Mouse (Mus musculus): ENCODE data around the gene Dnajc14.
A peak's percentile ranks its signal among the peaks of the same experiment; 100 is the strongest.
"Not testable (repeated sequence)": the region's sequence is repeated elsewhere in the genome, so short reads cannot be mapped to it uniquely, and the experiment has no call there.

Dnajc14 gene

DNA sequence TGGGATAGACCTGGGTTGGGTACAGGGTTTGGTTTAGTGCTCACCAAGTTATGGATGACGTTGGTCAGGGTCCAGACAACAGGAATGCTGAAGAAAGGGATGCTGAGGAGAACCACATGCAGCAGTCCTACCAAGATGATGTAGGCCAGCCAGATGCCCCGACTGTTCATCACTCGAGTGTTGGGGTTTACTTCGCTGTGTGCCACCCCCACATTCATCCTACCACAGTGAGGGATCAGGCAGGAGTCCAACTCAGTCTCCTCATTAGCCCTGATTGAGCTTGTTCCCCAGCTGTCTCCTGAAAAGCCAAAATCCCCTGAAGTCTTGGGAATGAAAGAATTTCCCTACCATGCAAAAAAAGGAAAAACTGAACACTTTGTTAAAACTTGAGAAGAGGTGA is 16.4 kb downstream of the Dnajc14 start:
- DNase-seq (ENCODE audit: low read depth, low spot score), result no peak

DNA sequence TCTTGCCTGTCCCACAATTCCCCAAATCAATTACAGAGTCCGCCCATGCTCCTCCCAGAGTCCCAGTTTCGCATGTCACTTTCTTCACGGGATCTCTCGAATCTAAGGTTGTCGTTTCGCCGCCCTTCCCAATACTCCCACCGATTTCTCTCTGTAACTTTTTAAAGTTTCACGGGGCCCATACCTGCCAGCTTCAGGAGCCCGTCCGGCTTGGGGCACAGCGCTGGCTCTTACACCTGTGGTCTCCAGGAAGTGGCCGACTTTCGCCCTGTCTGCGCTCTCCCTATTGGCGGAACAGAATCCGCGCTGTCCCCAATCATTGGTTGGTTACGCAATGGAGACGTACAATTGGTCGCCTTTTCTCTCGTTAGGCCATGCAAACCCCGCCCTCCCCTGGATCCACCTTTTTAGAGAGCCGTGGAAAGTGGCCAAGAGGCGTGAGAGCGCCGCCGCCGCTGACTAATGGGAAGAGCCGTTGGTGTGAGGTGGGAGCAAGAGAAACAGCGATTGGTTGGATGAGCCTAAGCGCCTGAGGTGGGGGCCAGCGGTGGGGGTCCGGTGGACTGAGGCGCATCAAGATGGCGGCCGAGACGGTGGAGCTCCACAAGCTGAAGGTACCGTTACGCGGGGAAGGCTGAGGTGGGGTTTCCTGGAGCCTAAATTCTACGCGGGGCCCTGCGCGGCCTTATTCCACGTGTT is 17.6 kb downstream of the Dnajc14 start, which contains the start of gene Ormdl2:
Gene Ormdl2, minus strand, starts transcription at position 288 of the 699 bp plus-strand sequence.
- DNase-seq (ENCODE audit: low read depth, low spot score), result peak; percentile 100

DNA sequence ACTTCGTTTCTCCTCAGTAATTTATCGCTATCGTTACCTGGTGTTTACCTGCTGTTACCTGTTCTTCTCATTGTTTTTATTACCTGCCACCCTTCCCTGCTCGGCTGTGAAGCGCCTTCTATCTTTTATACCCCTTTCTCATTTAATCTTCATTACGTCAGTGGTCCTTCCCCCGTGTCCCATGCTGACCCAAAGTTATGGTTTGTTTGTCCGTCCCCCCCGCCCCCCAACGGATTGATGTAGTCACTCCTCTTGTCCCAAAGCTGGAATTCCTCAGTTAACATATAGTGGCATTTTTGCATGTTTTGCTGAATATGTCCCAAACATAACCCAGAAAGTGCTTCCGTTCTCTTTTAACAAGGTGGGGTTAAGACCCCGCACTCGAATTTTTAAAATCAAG is 18.3 kb downstream of the Dnajc14 start:
- DNase-seq (ENCODE audit: low read depth, low spot score), result peak; percentile 38

DNA sequence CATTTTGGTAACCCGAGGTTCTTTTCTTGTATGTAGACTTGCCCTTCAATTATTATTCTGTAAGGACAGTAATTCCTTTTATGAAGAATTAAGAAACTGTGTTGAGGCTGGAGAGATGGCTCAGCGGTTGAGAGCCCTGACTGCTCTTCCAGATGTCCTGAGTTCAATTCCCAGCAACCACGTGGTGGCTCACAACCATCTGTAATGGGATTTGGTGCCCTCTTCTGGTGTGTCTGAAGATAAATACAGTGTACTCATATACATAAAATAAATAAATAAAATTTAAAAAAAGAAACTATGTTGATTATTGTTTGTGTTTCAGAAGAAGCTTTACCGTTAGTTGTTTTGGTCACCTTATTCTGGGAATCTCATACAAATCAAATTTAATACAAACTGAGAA is 19.2 kb downstream of the Dnajc14 start:
- not testable (repeated sequence) for DNase-seq (ENCODE audit: low read depth, low spot score)

DNA sequence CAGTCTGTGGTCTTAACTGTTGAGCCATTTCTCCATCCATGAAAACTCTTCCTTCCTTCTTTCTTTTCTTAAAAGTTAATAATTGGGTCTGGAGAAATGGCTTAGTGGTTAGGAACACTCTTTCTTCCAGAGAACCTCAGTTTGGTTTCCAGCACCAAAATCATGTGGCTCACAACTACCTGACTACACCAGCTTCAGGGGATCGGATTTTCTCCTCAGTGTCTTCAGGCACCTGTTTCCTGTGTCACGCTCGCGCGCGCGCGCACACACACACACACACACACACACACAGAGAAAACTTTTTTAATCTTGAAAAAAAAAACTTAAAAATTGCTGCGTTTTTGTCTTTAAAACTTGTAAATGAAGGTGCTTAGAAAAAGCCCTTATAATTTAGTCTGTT is 20.0 kb downstream of the Dnajc14 start:
- DNase-seq (ENCODE audit: low read depth, low spot score), result no peak

DNA sequence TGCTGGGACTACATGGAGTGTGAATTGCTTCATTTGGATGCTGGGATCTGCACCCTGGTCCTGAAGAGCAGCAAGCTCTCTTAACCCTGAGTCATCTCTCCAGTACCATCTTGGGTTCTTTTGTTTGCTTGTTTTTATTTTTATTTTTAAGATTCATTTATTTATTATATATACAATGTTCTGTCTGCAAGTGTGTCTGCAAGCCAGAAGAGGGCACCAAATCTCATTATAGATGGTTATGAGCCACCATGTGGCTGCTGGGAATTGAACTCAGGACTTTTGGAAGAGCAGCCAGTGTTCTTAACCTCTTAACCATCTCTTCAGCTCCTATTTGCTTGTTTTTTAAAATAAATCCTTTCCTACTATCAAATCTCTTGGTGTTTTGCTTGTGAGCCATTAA is 33.5 kb downstream of the Dnajc14 start:
- no peak for DNase-seq (ENCODE audit: low read depth, low spot score)

DNA sequence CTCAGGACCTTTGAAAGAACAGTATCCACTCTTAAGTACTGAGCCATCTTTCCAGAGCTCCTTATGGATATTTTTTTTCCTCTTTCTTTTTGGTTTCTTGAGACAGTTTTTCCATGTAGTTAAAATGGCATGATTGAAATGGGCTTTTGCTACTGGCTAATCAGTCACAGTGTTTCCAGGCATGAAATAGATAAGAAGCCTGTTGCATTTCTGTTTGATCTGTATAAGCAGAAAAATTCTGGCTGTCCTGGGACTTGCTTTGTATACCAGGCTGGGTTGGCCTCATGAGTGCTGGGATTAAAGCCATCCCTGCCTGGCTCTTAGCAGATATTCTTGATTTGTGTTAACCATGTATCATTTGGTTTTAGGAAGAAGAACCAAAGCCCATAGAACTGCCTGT is 35.6 kb downstream of the Dnajc14 start:
- DNase-seq (ENCODE audit: low read depth, low spot score), result no peak

DNA sequence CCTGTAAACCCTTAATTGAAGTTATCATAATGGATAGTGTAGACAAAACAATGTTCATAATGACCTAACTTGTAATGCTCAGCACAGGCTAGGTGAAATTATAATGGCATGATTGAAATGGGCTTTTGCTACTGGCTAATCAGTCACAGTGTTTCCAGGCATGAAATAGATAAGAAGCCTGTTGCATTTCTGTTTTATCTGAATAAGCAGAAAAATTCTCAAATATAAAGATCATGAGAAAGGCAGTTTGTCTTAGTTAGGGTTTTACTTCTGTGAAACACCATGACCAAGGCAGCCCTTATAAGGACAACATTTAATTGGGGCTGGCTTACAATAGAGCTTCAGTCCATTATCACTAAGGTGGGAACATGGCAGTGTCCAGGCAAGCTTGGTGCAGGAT is 36.8 kb downstream of the Dnajc14 start:
- no peak for DNase-seq (ENCODE audit: low read depth, low spot score)

DNA sequence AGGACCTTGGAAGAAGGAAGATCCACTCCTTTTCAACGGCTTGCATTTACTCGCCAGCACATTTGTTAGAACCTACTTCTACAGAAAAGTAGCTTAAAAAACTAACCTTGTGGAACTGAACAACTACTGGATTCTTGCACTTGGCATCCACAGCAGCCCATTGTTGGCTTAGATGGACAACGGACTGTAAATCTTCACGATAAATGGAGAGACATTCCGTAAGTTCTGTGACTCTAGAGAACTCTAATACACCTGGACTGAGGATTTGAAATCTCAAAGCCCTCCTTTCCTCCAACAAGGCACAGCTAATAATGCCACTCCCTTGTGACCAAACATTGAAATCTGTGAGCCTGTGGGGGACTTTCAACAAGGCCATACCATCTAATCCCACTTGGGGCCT is 39.4 kb downstream of the Dnajc14 start:
- no peak for DNase-seq (ENCODE audit: low read depth, low spot score)

DNA sequence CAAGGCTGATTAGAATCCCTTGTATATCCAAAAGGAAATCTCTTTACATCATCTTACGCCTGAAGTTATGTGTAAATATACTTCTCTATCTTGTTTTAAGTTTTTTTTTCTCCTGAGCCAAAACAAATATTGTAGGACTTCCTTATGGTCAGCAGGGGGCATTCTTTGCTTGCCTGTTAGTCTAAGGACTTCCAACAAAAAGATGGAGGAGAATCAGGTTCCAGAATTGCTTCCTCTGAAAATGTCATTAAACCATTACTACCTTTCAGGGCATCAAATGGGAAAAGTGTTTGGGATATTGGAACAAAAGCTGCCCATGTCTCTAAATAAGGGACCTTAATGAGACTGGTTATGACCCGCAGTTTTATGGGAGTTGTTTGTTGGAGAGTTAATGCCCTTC is 41.7 kb downstream of the Dnajc14 start:
- DNase-seq (ENCODE audit: low read depth, low spot score), result peak; percentile 47

DNA sequence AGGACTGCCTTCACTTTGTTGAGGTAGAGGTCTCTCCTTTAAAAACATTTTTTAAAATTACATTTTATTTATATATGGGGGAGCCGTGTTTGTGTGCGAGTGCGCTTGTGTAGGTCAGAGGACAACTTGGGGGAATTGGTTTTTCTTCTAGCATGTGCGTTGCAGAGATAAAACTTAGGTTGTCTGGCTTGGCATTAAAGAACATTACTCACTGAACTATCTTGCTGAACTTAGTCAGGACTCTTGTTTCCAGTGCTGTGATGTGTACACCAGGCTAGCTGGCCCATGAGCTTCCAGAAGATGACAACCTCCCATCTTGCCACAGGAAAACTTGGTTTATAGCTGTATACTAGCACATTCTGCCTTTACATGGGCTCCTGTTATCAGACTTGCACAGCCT is 42.8 kb downstream of the Dnajc14 start:
- no peak for DNase-seq (ENCODE audit: low read depth, low spot score)

DNA sequence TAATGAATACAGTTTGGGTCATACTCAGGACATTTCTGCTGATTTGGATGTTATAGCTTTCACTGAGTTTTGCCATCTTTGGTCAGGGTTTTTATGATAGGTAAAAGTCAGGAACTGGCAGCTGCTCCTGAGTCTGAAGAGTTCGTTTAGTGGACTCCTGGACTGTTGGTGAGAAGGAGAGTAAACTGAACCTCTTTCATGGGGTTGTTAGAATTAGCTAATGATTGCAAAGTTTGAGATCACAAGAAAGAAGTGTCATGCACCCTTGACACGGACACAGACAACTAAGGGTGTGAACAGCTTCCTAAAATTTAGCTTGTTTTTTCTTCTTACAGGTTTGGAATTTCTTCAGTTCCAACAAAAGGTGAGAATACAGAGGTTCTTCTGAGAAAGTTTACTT is 44.6 kb downstream of the Dnajc14 start:
- no peak for DNase-seq (ENCODE audit: low read depth, low spot score)

DNA sequence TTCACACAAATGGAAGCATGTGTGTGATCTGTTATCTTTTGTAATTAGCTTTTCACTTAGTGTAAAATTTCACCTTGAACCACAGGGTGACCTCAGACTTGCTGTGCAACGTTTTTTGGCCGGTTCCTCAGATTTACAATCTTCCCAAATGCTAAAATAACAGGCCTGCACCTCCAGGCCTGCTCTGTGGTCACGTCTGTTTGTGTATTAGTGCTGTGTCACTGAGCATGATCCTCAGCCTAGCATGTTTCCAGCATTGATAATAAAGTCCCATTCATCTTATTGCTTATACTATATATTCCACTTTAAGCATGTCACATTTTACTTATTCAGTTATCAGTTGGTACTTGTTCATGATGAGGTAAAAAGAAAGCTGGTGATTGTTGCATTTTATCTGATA is 46.5 kb downstream of the Dnajc14 start:
- no peak for DNase-seq (ENCODE audit: low read depth, low spot score)

DNA sequence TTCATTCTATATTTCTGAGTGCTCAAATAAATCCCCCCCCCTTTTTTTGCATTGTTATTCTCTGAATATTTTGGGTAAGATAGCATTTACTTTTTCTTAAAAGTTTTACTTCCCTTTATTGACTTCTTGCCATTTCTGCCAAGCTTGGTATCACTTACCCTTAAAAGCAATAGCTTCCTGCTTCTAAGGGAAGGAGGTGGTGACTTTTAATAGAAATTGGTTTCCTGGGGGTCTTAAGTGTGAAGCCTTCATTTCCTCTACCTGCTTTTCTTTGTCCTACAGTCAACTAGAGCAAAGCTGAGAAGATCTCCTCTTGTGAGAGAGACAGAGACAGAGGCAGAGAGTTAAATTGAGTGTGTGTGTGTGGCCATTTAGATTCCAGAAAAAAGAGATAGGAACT is 57.3 kb downstream of the Dnajc14 start:
- no peak for DNase-seq (ENCODE audit: low read depth, low spot score)

DNA sequence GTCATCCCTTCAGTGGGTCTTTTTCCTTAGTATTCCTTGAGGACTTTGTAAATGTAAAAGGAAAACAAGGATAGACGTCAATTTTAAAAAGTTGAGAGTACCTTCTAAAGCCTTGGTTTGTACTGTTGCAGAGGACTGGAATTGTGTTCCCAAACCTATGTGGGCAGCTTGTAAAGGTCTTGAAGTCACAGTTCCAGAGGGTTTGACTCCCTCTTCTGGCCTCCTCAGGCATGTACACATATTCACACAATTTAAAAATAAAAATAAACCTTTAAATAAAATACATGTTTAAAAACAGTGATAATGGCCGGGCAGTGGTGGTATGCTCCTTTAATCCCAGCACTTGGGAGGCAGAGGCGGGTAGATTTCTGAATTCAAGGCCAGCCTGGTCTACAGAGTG is 62.2 kb downstream of the Dnajc14 start:
- peak; percentile 33 for DNase-seq (ENCODE audit: low read depth, low spot score)

DNA sequence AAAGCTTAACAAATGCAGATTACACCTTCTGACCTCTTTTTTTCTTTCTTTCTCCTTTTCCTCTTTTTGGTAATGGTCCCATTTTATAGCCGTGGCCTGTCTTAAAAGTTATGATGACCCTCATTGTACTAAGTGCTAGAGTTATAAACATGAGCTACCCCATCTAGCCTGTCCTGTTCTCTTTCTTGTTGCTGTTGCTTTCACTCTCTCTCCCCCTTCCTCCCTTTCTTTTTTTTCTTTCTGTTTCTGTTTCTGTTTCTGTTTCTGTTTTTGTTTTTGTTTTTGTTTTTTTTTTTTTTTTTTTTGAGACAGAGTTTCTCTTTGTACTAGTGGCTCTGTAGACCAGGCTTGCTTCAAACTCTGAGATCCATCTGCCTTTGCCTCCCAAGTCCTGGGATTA is 62.7 kb downstream of the Dnajc14 start:
- DNase-seq (ENCODE audit: low read depth, low spot score), result no peak
